Mouse (Mus musculus): ENCODE results near the gene Cnbp.

Cnbp gene

GRCm38 (mm10) chr6:87850900-87851614 lies at the start of gene Cnbp:
TSS of gene Cnbp (minus strand) at chr6:87851106.
- peak; percentile 96 for DNase-seq

- DNase-seq = no peak
Observed at GRCm38 (mm10) chr6:87898028-87898427, 47.1 kb upstream of the Cnbp start.

GRCm38 (mm10) chr6:87893931-87894330 lies 43.0 kb upstream of the Cnbp start:
- DNase-seq = no peak

- DNase-seq = peak; percentile 100
Observed at GRCm38 (mm10) chr6:87887594-87888233, 36.8 kb upstream of the Cnbp start, which contains the start of gene Copg1. TSS of gene Copg1 (plus strand) at chr6:87887814.

- DNase-seq = no peak
Observed at GRCm38 (mm10) chr6:87886721-87887120, 35.8 kb upstream of the Cnbp start.

GRCm38 (mm10) chr6:87882816-87883215 lies 31.9 kb upstream of the Cnbp start:
- peak; percentile 66 for DNase-seq

- no peak for DNase-seq
Observed at GRCm38 (mm10) chr6:87882221-87882620, 31.3 kb upstream of the Cnbp start.

- no peak for DNase-seq
Observed at GRCm38 (mm10) chr6:87879628-87880027, 28.7 kb upstream of the Cnbp start.

- no peak for DNase-seq
Observed at GRCm38 (mm10) chr6:87879010-87879409, 28.1 kb upstream of the Cnbp start.

GRCm38 (mm10) chr6:87876068-87876643 lies 25.2 kb upstream of the Cnbp start:
- DNase-seq = no peak

GRCm38 (mm10) chr6:87875562-87875961 lies 24.7 kb upstream of the Cnbp start:
- DNase-seq = no peak

- no peak for DNase-seq
Observed at GRCm38 (mm10) chr6:87875083-87875482, 24.2 kb upstream of the Cnbp start.

- DNase-seq = no peak
Observed at GRCm38 (mm10) chr6:87873963-87874362, 23.1 kb upstream of the Cnbp start.

GRCm38 (mm10) chr6:87873104-87873503 lies 22.2 kb upstream of the Cnbp start:
- no peak for DNase-seq

- DNase-seq = no peak
Observed at GRCm38 (mm10) chr6:87871240-87871639, 20.3 kb upstream of the Cnbp start.

GRCm38 (mm10) chr6:87870440-87870839 lies 19.5 kb upstream of the Cnbp start:
- DNase-seq = no peak

GRCm38 (mm10) chr6:87868871-87869506 lies 18.1 kb upstream of the Cnbp start:
- DNase-seq = peak; percentile 11

GRCm38 (mm10) chr6:87867256-87867655 lies 16.4 kb upstream of the Cnbp start:
- DNase-seq = no peak

GRCm38 (mm10) chr6:87866211-87866610 lies 15.3 kb upstream of the Cnbp start:
- no peak for DNase-seq

GRCm38 (mm10) chr6:87857071-87857470 lies 6.2 kb upstream of the Cnbp start:
- no peak for DNase-seq

GRCm38 (mm10) chr6:87853446-87853845 lies 2.5 kb upstream of the Cnbp start:
- no peak for DNase-seq

- no peak for DNase-seq
Observed at GRCm38 (mm10) chr6:87851871-87852270, 965 bp upstream of the Cnbp start.

- DNase-seq = peak; percentile 49
Observed at GRCm38 (mm10) chr6:87850155-87850899, 579 bp downstream of the Cnbp start.

All from right cerebral cortex, postnatal 4 days (tissue).